Mouse (Mus musculus) embryonic facial prominence, embryonic 11.5 days (tissue): ENCODE measurements at regions not wholly inside any gene's neighbourhood (a gene's known extent, or its start where the extent isn't known, plus 50 kb on each side); places are given as distances from the start of the nearest gene placed in this dataset.

Experiments
- ATAC-seq: fragments of 200-750 bp; cut with Nextera tagmentation; replicated peaks from 2 replicates; pipeline ENCODE4 v1.8.0; 2017; ENCODE audit warnings: low read depth; ENCODE audit not compliant: insufficient number of reproducible peaks, low FRiP score, low TSS enrichment
- DNase-seq: peaks from one replicate; pipeline ENCODE4 v3.0.0-alpha.2; 2015; ENCODE audit warnings: low spot score
- H3K27ac ChIP-seq: fragments of 300-500 bp; sonication (generic); replicated peaks from 2 replicates; pipeline ENCODE4 v1.5.1; 2014; ENCODE audit warnings: mild to moderate bottlenecking, low read depth, low read length, control low read depth
- H3K27me3 ChIP-seq: fragments of 300-500 bp; sonication (generic); 2 replicates; pipeline ENCODE4 v1.6.1; 2014; ENCODE audit warnings: mild to moderate bottlenecking, low read length, moderate library complexity, mixed read lengths; ENCODE audit not compliant: control insufficient read depth, insufficient read depth
- H3K36me3 ChIP-seq: fragments of 300-500 bp; sonication (generic); replicated peaks from 2 replicates; pipeline ENCODE4 v1.6.1; 2014; ENCODE audit warnings: low read depth, mild to moderate bottlenecking, low read length, moderate library complexity, mixed read lengths; ENCODE audit not compliant: control insufficient read depth, insufficient read depth
- H3K4me1 ChIP-seq: fragments of 300-500 bp; sonication (generic); 2 replicates; pipeline ENCODE4 v1.6.1; 2014; ENCODE audit warnings: low read length, mixed read lengths; ENCODE audit not compliant: control insufficient read depth, insufficient read depth
- H3K4me2 ChIP-seq: fragments of 300-500 bp; sonication (generic); 2 replicates; pipeline ENCODE4 v1.6.1; 2014; ENCODE audit warnings: low read depth, mild to moderate bottlenecking, control low read depth, low read length, moderate library complexity
- H3K4me3 ChIP-seq: fragments of 300-500 bp; sonication (generic); 2 replicates; pipeline ENCODE4 v1.5.1; 2014; ENCODE audit warnings: low read depth, low read length, control low read depth
- H3K9ac ChIP-seq: fragments of 300-500 bp; sonication (generic); replicated peaks from 2 replicates; pipeline ENCODE4 v1.6.1; 2014; ENCODE audit warnings: mild to moderate bottlenecking, control low read depth, low read length
- H3K9me3 ChIP-seq: fragments of 300-500 bp; sonication (generic); replicated peaks from 2 replicates; pipeline ENCODE4 v1.6.1; 2016; ENCODE audit warnings: mild to moderate bottlenecking, low read length, inconsistent platforms, mixed read lengths; ENCODE audit not compliant: control insufficient read depth
- WGBS: fragments of 180-500 bp; shearing (Covaris S2); extraction: QIAGEN DNeasy Blood & Tissue Kit; methylation state at CpG from one replicate; pipeline ENCODE4 v1.1.7; 2014; 5-methylcytosine and 5-hydroxymethylcytosine counted together

- Histone ChIP-seq H3K4me1 (no peaks in the 10 kb centered on the region; the same call in 1 of the 2 replicates), H3K36me3 (no peaks in the 10 kb centered on the region), H3K9me3 (no peaks in the 10 kb centered on the region), H3K27me3 (no peaks in the 10 kb centered on the region), H3K27ac (no peak overlapping the region), H3K9ac (no peak overlapping the region), H3K4me3 (no peak overlapping the region), H3K4me2 (no peak overlapping the region)
- ATAC-seq (peak; percentile 42; the same call in 1 of the 2 replicates), DNase-seq (no peak)
- WGBS: 92% methylated on average over 4 of the region's 4 CpGs
Observed at GRCm38 (mm10) chr3:105130228-105130627, 63.6 kb downstream of the 4930564D02Rik start.

GRCm38 (mm10) chr3:105131053-105131452 lies 64.4 kb downstream of the 4930564D02Rik start:
- no peaks in the 10 kb centered on the region for H3K27me3 ChIP-seq
- H3K4me1 ChIP-seq: no peaks in the 10 kb centered on the region; the same call in 1 of the 2 replicates
- H3K4me2 ChIP-seq: no peak overlapping the region
- no peak overlapping the region for H3K9ac ChIP-seq
- no peak overlapping the region for H3K4me3 ChIP-seq
- DNase-seq: no peak
- no peak overlapping the region for H3K27ac ChIP-seq
- H3K36me3 ChIP-seq: no peaks in the 10 kb centered on the region
- ATAC-seq: no peak
- no peaks in the 10 kb centered on the region for H3K9me3 ChIP-seq
- 85% methylated on average over 6 of the region's 6 CpGs for WGBS

GRCm38 (mm10) chr3:105133011-105133410 lies 66.4 kb downstream of the 4930564D02Rik start:
- H3K4me3 ChIP-seq: no peak overlapping the region
- no peak overlapping the region for H3K27ac ChIP-seq
- WGBS: 88% methylated on average over 4 of the region's 4 CpGs
- no peak overlapping the region for H3K4me2 ChIP-seq
- DNase-seq (no peak), ATAC-seq (no peak)
- no peaks in the 10 kb centered on the region for H3K9me3 ChIP-seq
- no peaks in the 10 kb centered on the region for H3K4me1 ChIP-seq
- H3K9ac ChIP-seq: no peak overlapping the region
- no peaks in the 10 kb centered on the region for H3K27me3 ChIP-seq
- no peaks in the 10 kb centered on the region for H3K36me3 ChIP-seq

GRCm38 (mm10) chr3:105141170-105141971 lies 74.7 kb downstream of the 4930564D02Rik start:
- Histone ChIP-seq H3K4me1 (no peaks in the 10 kb centered on the region), H3K27ac (no peak overlapping the region), H3K4me3 (no peak overlapping the region), H3K9ac (no peak overlapping the region), H3K9me3 (no peaks in the 10 kb centered on the region), H3K4me2 (no peak overlapping the region), H3K36me3 (no peaks in the 10 kb centered on the region), H3K27me3 (no peaks in the 10 kb centered on the region)
- DNase-seq (no peak), ATAC-seq (no peak)
- WGBS: 87% methylated on average over 14 of the region's 14 CpGs

GRCm38 (mm10) chr3:105142631-105143030 lies 76.0 kb downstream of the 4930564D02Rik start:
- H3K9me3 ChIP-seq: no peaks in the 10 kb centered on the region
- no peak overlapping the region for H3K9ac ChIP-seq
- H3K27me3 ChIP-seq: no peaks in the 10 kb centered on the region
- H3K4me2 ChIP-seq: no peak overlapping the region
- no peak overlapping the region for H3K27ac ChIP-seq
- no peak overlapping the region for H3K4me3 ChIP-seq
- no peak for DNase-seq
- no peaks in the 10 kb centered on the region for H3K36me3 ChIP-seq
- no peaks in the 10 kb centered on the region for H3K4me1 ChIP-seq
- no peak for ATAC-seq

GRCm38 (mm10) chr3:105151475-105152157 lies 85.0 kb downstream of the 4930564D02Rik start:
- H3K36me3 ChIP-seq: no peaks in the 10 kb centered on the region
- WGBS: 14% methylated on average over 11 of the region's 11 CpGs
- H3K9ac ChIP-seq: no peak overlapping the region
- DNase-seq: peak; percentile 76
- 0 out of 2 replicates have a peak, but pooled peaks have one; percentile 56 for ATAC-seq
- no peak overlapping the region for H3K4me3 ChIP-seq
- no peaks in the 10 kb centered on the region for H3K27me3 ChIP-seq
- no peak overlapping the region for H3K27ac ChIP-seq
- H3K4me2 ChIP-seq: no peak overlapping the region
- no peaks in the 10 kb centered on the region for H3K4me1 ChIP-seq
- H3K9me3 ChIP-seq: no peaks in the 10 kb centered on the region

- DNase-seq: no peak
- no peak overlapping the region for H3K4me2 ChIP-seq
- no peaks in the 10 kb centered on the region for H3K27me3 ChIP-seq
- no peak for ATAC-seq
- H3K9ac ChIP-seq: no peak overlapping the region
- no peak overlapping the region for H3K27ac ChIP-seq
- H3K4me1 ChIP-seq: no peaks in the 10 kb centered on the region
- H3K4me3 ChIP-seq: no peak overlapping the region
- no peaks in the 10 kb centered on the region for H3K36me3 ChIP-seq
- 16% methylated on average over 1 of the region's 1 CpGs for WGBS
- no peaks in the 10 kb centered on the region for H3K9me3 ChIP-seq
Observed at GRCm38 (mm10) chr3:105152158-105152541, 85.5 kb downstream of the 4930564D02Rik start.

GRCm38 (mm10) chr3:105158376-105158775 lies 91.7 kb downstream of the 4930564D02Rik start:
- Histone ChIP-seq H3K36me3 (no peaks in the 10 kb centered on the region), H3K4me2 (no peak overlapping the region), H3K4me1 (no peaks in the 10 kb centered on the region), H3K4me3 (no peak overlapping the region), H3K9ac (no peak overlapping the region), H3K9me3 (no peaks in the 10 kb centered on the region), H3K27ac (no peak overlapping the region), H3K27me3 (no peaks in the 10 kb centered on the region)
- ATAC-seq (no peak), DNase-seq (no peak)
- 92% methylated on average over 2 of the region's 2 CpGs for WGBS
